Mouse (Mus musculus) liver, adult 2 months (tissue): ENCODE results near the gene Serpina3c.

Experiments used
- CTCF ChIP-seq: fragments of 200-500 bp; IDR thresholded peaks from 2 replicates; pipeline ENCODE4 v1.5.1; 2011; ENCODE audit warnings: low read depth, low read length, control low read depth
- POLR2A ChIP-seq: fragments of 200-500 bp; IDR thresholded peaks from 2 replicates; pipeline ENCODE4 v1.6.1; 2011; ENCODE audit warnings: low read length, control low read depth; ENCODE audit not compliant: insufficient read depth; ENCODE audit errors: extremely low read depth

DNA sequence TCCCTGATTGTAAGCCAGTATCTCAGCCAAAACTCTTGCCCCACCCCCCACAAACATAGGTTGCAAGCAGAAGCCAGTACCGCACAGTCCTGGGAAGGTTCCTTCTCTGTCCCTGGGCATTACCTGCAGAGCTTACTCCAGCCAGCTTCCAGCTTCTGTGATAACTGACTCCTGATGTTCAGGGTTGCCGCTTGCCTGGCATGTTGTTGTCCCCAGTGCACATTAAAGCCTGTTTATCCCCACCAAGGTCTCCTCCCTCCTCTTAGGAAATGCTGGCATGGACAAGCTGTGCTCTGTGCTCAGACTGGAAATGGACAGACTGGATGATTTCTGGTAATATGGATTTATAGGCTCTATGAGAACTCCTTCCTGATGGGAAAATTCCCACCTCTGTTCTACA, at the start of gene Serpina3c:
- no peak for TF ChIP-seq CTCF
- TF ChIP-seq POLR2A, result no peak
